Mouse (Mus musculus) left cerebral cortex, postnatal 10 days (tissue): ENCODE measurements around the gene Defa2. TPM values are rescaled to one million over a fixed set of nuclear protein-coding genes. Genes with fewer than 3 reads are reported as not detected.
"Not testable (repeated sequence)": the region's sequence is repeated elsewhere in the genome, so short reads cannot be mapped to it uniquely, and the experiment has no call there.

Source experiments
- DNase-seq, 2 experiments: peaks; one replicate each; pipeline ENCODE4 v3.0.0; 2021 to 2022; ENCODE audit warnings: low spot score in 2 of 2, mixed read lengths in 1 of 2; ENCODE audit errors: extremely low spot score in 1 of 2
- intact Hi-C: fragments of 180-260 bp; cut with DNase I; formaldehyde crosslinking; loops from one replicate; pipeline ENCODE4 v1.15.1; 2025
- total RNA-seq, 2 experiments: library from RNA; stranded (reverse); gene quantifications; 2 replicates each; pipeline ENCODE4 v1.2.3; 2021

Gene Defa2
- not detected for total RNA-seq

- intact Hi-C loops, DNase-seq: not testable (repeated sequence)
Observed at GRCm38 (mm10) chr8:21378215-21378614, at the start of gene Defa2. TSS of gene Defa2 (plus strand) at chr8:21378515.

DNA sequence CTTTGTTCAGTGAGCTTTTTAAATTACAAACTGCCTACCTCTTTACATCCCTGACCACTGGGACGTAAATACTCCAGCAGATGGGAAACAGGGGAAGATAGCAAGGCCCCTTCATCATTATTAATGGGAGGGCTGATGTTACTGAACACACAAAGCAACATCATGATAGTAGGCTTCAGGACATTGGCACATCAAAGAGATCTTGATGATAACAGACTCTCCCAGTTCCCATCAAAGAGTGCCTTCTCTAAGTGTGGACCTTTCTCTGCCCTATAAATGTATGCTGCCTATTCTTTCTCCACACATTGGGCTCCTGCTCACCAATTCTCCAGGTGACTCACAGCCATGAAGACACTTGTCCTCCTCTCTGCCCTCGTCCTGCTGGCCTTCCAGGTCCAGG lies 13.2 kb downstream of the Defa2 start, which contains the start of gene Defa33:
Defa33 (plus strand) TSS at position 301 of the 400 bp plus-strand sequence.
- intact Hi-C loops, DNase-seq: not testable (repeated sequence)

DNA sequence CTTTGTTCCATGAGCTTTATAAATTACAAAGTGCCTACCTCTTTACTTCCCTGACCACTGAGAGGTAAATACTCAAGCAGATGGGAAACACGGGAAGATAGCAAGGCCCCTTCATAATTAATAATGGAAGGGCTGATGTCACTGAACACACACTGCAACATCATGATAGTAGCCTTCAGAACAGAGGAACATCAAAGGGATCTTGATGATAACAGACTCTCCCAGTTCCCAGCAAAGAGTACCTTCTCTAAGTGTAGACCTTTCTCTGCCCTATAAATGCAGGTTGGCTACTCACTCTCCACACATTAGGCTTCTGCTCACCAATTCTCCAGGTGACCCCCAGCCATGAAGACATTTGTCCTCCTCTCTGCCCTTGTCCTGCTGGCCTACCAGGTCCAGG lies 48.8 kb downstream of the Defa2 start, which contains the start of gene Defa36:
Defa36 (plus strand) TSS at position 301 of the 400 bp plus-strand sequence.
- intact Hi-C loops, DNase-seq: not testable (repeated sequence)

Other genes with a start within 250 kb of the Defa2 start
- not detected for gene Defa30, start 243.9 kb upstream of the Defa2 start, total RNA-seq
- not detected for gene Defa22, start 216.2 kb upstream of the Defa2 start, total RNA-seq
- gene Defa31, start 186.9 kb upstream of the Defa2 start, total RNA-seq: not detected
- not detected for gene Gm15293, start 177.0 kb upstream of the Defa2 start, total RNA-seq
- gene Gm15292, start 128.8 kb upstream of the Defa2 start, total RNA-seq: not detected
- not detected for gene Defa27, start 63.0 kb upstream of the Defa2 start, total RNA-seq
- not detected for gene Defa29, start 51.5 kb upstream of the Defa2 start, total RNA-seq
- not detected for gene Defa33, start 13.3 kb downstream of the Defa2 start, total RNA-seq
- gene Defa36, start 48.9 kb downstream of the Defa2 start, total RNA-seq: not detected
- gene Gm7849, start 78.0 kb downstream of the Defa2 start, total RNA-seq: not detected
- gene Defa20, start 130.7 kb downstream of the Defa2 start, total RNA-seq: not detected
- not detected for gene Defa32, start 150.5 kb downstream of the Defa2 start, total RNA-seq
- gene Defa37, start 186.9 kb downstream of the Defa2 start, total RNA-seq: not detected
- not detected for gene Defa28, start 204.5 kb downstream of the Defa2 start, total RNA-seq
- gene Gm7861, start 216.0 kb downstream of the Defa2 start, total RNA-seq: not detected
- gene Defa26, start 239.7 kb downstream of the Defa2 start, total RNA-seq: not detected